Mouse (Mus musculus): ENCODE data around the gene Shc1. TPM values are rescaled to one million over a fixed set of nuclear protein-coding genes. Genes with fewer than 3 reads are reported as not detected.

The Shc1 gene
- polyA plus RNA-seq, 1 experiment from 2014 or later: 14.4 TPM

GRCm38 (mm10) chr3:89388901-89389740 is 29.1 kb upstream of the Shc1 start:
- H3K27me3 ChIP-seq (replicated peaks; ENCODE audit: control insufficient read depth, insufficient read depth, low read length): no peaks in the 10 kb centered on the region
- H3K4me1 ChIP-seq (replicated peaks; ENCODE audit: control insufficient read depth, insufficient read depth, low read length): peaks cover 42% of the 10 kb centered on the region
- WGBS: 68% methylated on average over 6 of the region's 6 CpGs
- H3K4me3 ChIP-seq (replicated peaks; ENCODE audit: low read length): no peak overlapping the region
- no peak overlapping the region for H3K27ac ChIP-seq (ENCODE audit: low read length)
- ATAC-seq: peak; percentile 47
- H3K9me3 ChIP-seq (ENCODE audit: control insufficient read depth, low read length): no peaks in the 10 kb centered on the region
- no peak overlapping the region for H3K4me2 ChIP-seq (ENCODE audit: low read length)
- no peak overlapping the region for H3K9ac ChIP-seq (replicated peaks; ENCODE audit: low read depth, low read length)
- no peaks in the 10 kb centered on the region for H3K36me3 ChIP-seq (ENCODE audit: control insufficient read depth, insufficient read depth)

GRCm38 (mm10) chr3:89390111-89390515 is 28.1 kb upstream of the Shc1 start:
- H3K4me3 ChIP-seq (replicated peaks; ENCODE audit: low read length): no peak overlapping the region

GRCm38 (mm10) chr3:89390699-89391662 is 27.3 kb upstream of the Shc1 start:
- Histone ChIP-seq H3K9ac (replicated peaks; ENCODE audit: low read depth, low read length) (peak overlapping the region; percentile 42), H3K27me3 (replicated peaks; ENCODE audit: control insufficient read depth, insufficient read depth, low read length) (peaks cover 13% of the 10 kb centered on the region), H3K4me3 (replicated peaks; ENCODE audit: low read length) (peak overlapping the region; percentile 40), H3K9me3 (ENCODE audit: control insufficient read depth, low read length) (no peaks in the 10 kb centered on the region), H3K4me2 (ENCODE audit: low read length) (peak overlapping the region; percentile 71), H3K4me1 (replicated peaks; ENCODE audit: control insufficient read depth, insufficient read depth, low read length) (peaks cover 57% of the 10 kb centered on the region), H3K36me3 (ENCODE audit: control insufficient read depth, insufficient read depth) (no peaks in the 10 kb centered on the region), H3K27ac (ENCODE audit: low read length) (no peak overlapping the region)
- ATAC-seq: no peak
- WGBS: 6% methylated on average over 19 of the region's 19 CpGs

More at GRCm38 (mm10) chr3:89390111-89390515, 28.1 kb upstream of the Shc1 start:
- peaks cover 52% of the 10 kb centered on the region for H3K4me1 ChIP-seq (replicated peaks; ENCODE audit: control insufficient read depth, insufficient read depth, low read length)
- H3K9me3 ChIP-seq (ENCODE audit: control insufficient read depth, low read length): no peaks in the 10 kb centered on the region
- H3K27me3 ChIP-seq (replicated peaks; ENCODE audit: control insufficient read depth, insufficient read depth, low read length): peaks cover 7% of the 10 kb centered on the region; the same call in 1 of the 2 replicates
- H3K36me3 ChIP-seq (ENCODE audit: control insufficient read depth, insufficient read depth): no peaks in the 10 kb centered on the region
- H3K4me2 ChIP-seq (ENCODE audit: low read length): no peak overlapping the region
- H3K9ac ChIP-seq (replicated peaks; ENCODE audit: low read depth, low read length): no peak overlapping the region
- ATAC-seq: no peak
- WGBS: 49% methylated on average over 5 of the region's 5 CpGs
- H3K27ac ChIP-seq (ENCODE audit: low read length): no peak overlapping the region

- Histone ChIP-seq H3K27me3 (replicated peaks; ENCODE audit: control insufficient read depth, insufficient read depth, low read length) (peaks cover 13% of the 10 kb centered on the region), H3K4me1 (replicated peaks; ENCODE audit: control insufficient read depth, insufficient read depth, low read length) (peaks cover 61% of the 10 kb centered on the region), H3K9ac (replicated peaks; ENCODE audit: low read depth, low read length) (peak overlapping the region; percentile 42), H3K4me2 (ENCODE audit: low read length) (peak overlapping the region; percentile 71), H3K4me3 (replicated peaks; ENCODE audit: low read length) (peak overlapping the region; percentile 40), H3K9me3 (ENCODE audit: control insufficient read depth, low read length) (no peaks in the 10 kb centered on the region), H3K36me3 (ENCODE audit: control insufficient read depth, insufficient read depth) (no peaks in the 10 kb centered on the region), H3K27ac (ENCODE audit: low read length) (no peak overlapping the region)
- ATAC-seq: no peak
- 0% methylated on average over 55 of the region's 56 CpGs for WGBS
Observed at GRCm38 (mm10) chr3:89391663-89392511, 26.4 kb upstream of the Shc1 start.

- peak overlapping the region; percentile 44; the same call in 1 of the 2 replicates for H3K9ac ChIP-seq (replicated peaks; ENCODE audit: low read depth, low read length)
- H3K4me3 ChIP-seq (replicated peaks; ENCODE audit: low read length): peak overlapping the region; percentile 40
- ATAC-seq: no peak
- H3K4me2 ChIP-seq (ENCODE audit: low read length): peak overlapping the region; percentile 71
- no peaks in the 10 kb centered on the region for H3K9me3 ChIP-seq (ENCODE audit: control insufficient read depth, low read length)
- peaks cover 61% of the 10 kb centered on the region for H3K4me1 ChIP-seq (replicated peaks; ENCODE audit: control insufficient read depth, insufficient read depth, low read length)
- no peak overlapping the region for H3K27ac ChIP-seq (ENCODE audit: low read length)
- H3K27me3 ChIP-seq (replicated peaks; ENCODE audit: control insufficient read depth, insufficient read depth, low read length): peaks cover 13% of the 10 kb centered on the region
- WGBS: under 1% methylated on average over 16 of the region's 24 CpGs
- no peaks in the 10 kb centered on the region for H3K36me3 ChIP-seq (ENCODE audit: control insufficient read depth, insufficient read depth)
Observed at GRCm38 (mm10) chr3:89392871-89393311, 25.4 kb upstream of the Shc1 start.

GRCm38 (mm10) chr3:89393605-89394004 is 24.6 kb upstream of the Shc1 start:
- Histone ChIP-seq H3K27ac (ENCODE audit: low read length) (peak overlapping the region; percentile 29), H3K4me3 (replicated peaks; ENCODE audit: low read length) (peak overlapping the region; percentile 40), H3K27me3 (replicated peaks; ENCODE audit: control insufficient read depth, insufficient read depth, low read length) (peaks cover 13% of the 10 kb centered on the region), H3K9ac (replicated peaks; ENCODE audit: low read depth, low read length) (peak overlapping the region; percentile 47), H3K36me3 (ENCODE audit: control insufficient read depth, insufficient read depth) (no peaks in the 10 kb centered on the region), H3K4me1 (replicated peaks; ENCODE audit: control insufficient read depth, insufficient read depth, low read length) (peaks cover 55% of the 10 kb centered on the region), H3K4me2 (ENCODE audit: low read length) (peak overlapping the region; percentile 71), H3K9me3 (ENCODE audit: control insufficient read depth, low read length) (no peaks in the 10 kb centered on the region)
- WGBS: 0% methylated on average over 15 of the region's 15 CpGs
- peak; percentile 93 for ATAC-seq

GRCm38 (mm10) chr3:89394006-89394893 is 24.0 kb upstream of the Shc1 start, which contains the start of gene Zbtb7b:
Gene Zbtb7b (minus strand): TSS chr3:89394776.
- peaks cover 55% of the 10 kb centered on the region for H3K4me1 ChIP-seq (replicated peaks; ENCODE audit: control insufficient read depth, insufficient read depth, low read length)
- peak within 1 kb of the TSS; percentile 71 for H3K4me2 ChIP-seq (ENCODE audit: low read length)
- peaks cover 13% of the 10 kb centered on the region for H3K27me3 ChIP-seq (replicated peaks; ENCODE audit: control insufficient read depth, insufficient read depth, low read length)
- no peaks in the 10 kb centered on the region for H3K36me3 ChIP-seq (ENCODE audit: control insufficient read depth, insufficient read depth)
- peak within 1 kb of the TSS; percentile 29 for H3K27ac ChIP-seq (ENCODE audit: low read length)
- peak; percentile 54 for ATAC-seq
- under 1% methylated on average over 38 of the region's 42 CpGs for WGBS
- H3K9ac ChIP-seq (replicated peaks; ENCODE audit: low read depth, low read length): peak within 1 kb of the TSS; percentile 47
- peak within 1 kb of the TSS; percentile 40 for H3K4me3 ChIP-seq (replicated peaks; ENCODE audit: low read length)
- no peaks in the 10 kb centered on the region for H3K9me3 ChIP-seq (ENCODE audit: control insufficient read depth, low read length)

GRCm38 (mm10) chr3:89394894-89395256 is 23.4 kb upstream of the Shc1 start:
- WGBS: 3% methylated on average over 12 of the region's 12 CpGs
- no peak for ATAC-seq
- 0 out of 2 replicates have a peak overlapping the region, but pooled peaks have one; percentile 41 for H3K9ac ChIP-seq (replicated peaks; ENCODE audit: low read depth, low read length)
- no peaks in the 10 kb centered on the region for H3K9me3 ChIP-seq (ENCODE audit: control insufficient read depth, low read length)
- H3K27ac ChIP-seq (ENCODE audit: low read length): no peak overlapping the region
- peak overlapping the region; percentile 40 for H3K4me3 ChIP-seq (replicated peaks; ENCODE audit: low read length)
- H3K4me1 ChIP-seq (replicated peaks; ENCODE audit: control insufficient read depth, insufficient read depth, low read length): peaks cover 55% of the 10 kb centered on the region
- peaks cover under 1% of the 10 kb centered on the region; the same call in 1 of the 2 replicates for H3K36me3 ChIP-seq (ENCODE audit: control insufficient read depth, insufficient read depth)
- H3K4me2 ChIP-seq (ENCODE audit: low read length): peak overlapping the region; percentile 71
- H3K27me3 ChIP-seq (replicated peaks; ENCODE audit: control insufficient read depth, insufficient read depth, low read length): peaks cover 13% of the 10 kb centered on the region
